Mouse (Mus musculus): ENCODE results near the gene Ate1. TPM values are rescaled to one million over a fixed set of nuclear protein-coding genes. Genes with fewer than 3 reads are reported as not detected.
"Not testable (repeated sequence)": the region's sequence is repeated elsewhere in the genome, so short reads cannot be mapped to it uniquely, and the experiment has no call there.

The Ate1 gene
- total and polyA plus RNA-seq, 2 experiments from 2014 or later = 32.4 to 66.3 TPM

DNA sequence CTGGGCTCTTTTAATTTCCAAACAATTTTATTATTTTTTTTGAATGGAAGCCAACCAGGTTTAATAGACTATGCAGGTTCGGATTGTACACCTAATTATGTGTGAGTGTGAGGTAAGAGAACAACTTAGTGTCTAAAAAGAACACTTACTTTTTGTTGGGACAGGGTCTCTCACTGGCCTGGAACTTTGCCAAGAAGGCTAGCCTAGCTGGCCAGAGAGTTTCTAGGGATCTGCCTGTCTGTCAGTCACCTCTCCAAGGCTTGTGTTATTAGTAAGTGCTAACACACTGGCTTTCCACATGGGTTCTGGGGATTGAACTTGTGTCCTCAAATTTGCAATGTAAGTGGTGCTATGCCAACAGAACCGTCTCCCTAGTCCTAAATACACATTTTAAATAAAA is 116.8 kb downstream of the Ate1 start:
- H3K9ac ChIP-seq (replicated peaks; ENCODE audit: low read depth, low read length) = no peak overlapping the region
- H3K4me1 ChIP-seq (ENCODE audit: control insufficient read depth, insufficient read depth) = peaks cover 14% of the 10 kb centered on the region; the same call in 1 of the 2 replicates
- no peak overlapping the region for H3K27ac ChIP-seq (ENCODE audit: low read depth)
- ATAC-seq (ENCODE audit: insufficient read depth, low read depth) = no peak
- no peak for DNase-seq (ENCODE audit: low spot score)
- no peaks in the 10 kb centered on the region for H3K27me3 ChIP-seq (ENCODE audit: control insufficient read depth, insufficient read depth, low read length)
- WGBS = 74% methylated on average over 2 of the region's 2 CpGs
- H3K4me3 ChIP-seq (ENCODE audit: low read depth, low read length) = no peak overlapping the region
- TF ChIP-seq CTCF (IDR thresholded peaks at IDR 0.05; ENCODE audit: low read depth) (no peak), EP300 (IDR thresholded peaks at IDR 0.05; ENCODE audit: low read depth) (no peak)
- H3K4me2 ChIP-seq (ENCODE audit: low read depth, low read length) = no peak overlapping the region
- 0 out of 2 replicates have a peak, but pooled peaks cover 5% of the 10 kb centered on the region for H3K36me3 ChIP-seq (replicated peaks; ENCODE audit: control insufficient read depth, insufficient read depth, low read length)
- H3K9me3 ChIP-seq (replicated peaks; ENCODE audit: control insufficient read depth, low read length) = no peaks in the 10 kb centered on the region

GRCm38 (mm10) chr7:130394697-130395096 is 125.5 kb downstream of the Ate1 start:
- Histone ChIP-seq H3K4me2 (ENCODE audit: low read depth, low read length) (no peak overlapping the region), H3K27me3 (ENCODE audit: control insufficient read depth, insufficient read depth, low read length) (no peaks in the 10 kb centered on the region), H3K4me1 (ENCODE audit: control insufficient read depth, insufficient read depth) (no peaks in the 10 kb centered on the region), H3K4me3 (ENCODE audit: low read depth, low read length) (no peak overlapping the region), H3K9ac (replicated peaks; ENCODE audit: low read depth, low read length) (no peak overlapping the region), H3K36me3 (replicated peaks; ENCODE audit: control insufficient read depth, insufficient read depth, low read length) (peaks cover 32% of the 10 kb centered on the region; the same call in 1 of the 2 replicates), H3K9me3 (replicated peaks; ENCODE audit: control insufficient read depth, low read length) (no peaks in the 10 kb centered on the region), H3K27ac (ENCODE audit: low read depth) (no peak overlapping the region)
- DNase-seq (ENCODE audit: low spot score) (no peak), ATAC-seq (ENCODE audit: insufficient read depth, low read depth) (no peak)
- 97% methylated on average over 2 of the region's 2 CpGs for WGBS
- TF ChIP-seq EP300 (IDR thresholded peaks at IDR 0.05; ENCODE audit: low read depth) (no peak), CTCF (IDR thresholded peaks at IDR 0.05; ENCODE audit: low read depth) (no peak)

DNA sequence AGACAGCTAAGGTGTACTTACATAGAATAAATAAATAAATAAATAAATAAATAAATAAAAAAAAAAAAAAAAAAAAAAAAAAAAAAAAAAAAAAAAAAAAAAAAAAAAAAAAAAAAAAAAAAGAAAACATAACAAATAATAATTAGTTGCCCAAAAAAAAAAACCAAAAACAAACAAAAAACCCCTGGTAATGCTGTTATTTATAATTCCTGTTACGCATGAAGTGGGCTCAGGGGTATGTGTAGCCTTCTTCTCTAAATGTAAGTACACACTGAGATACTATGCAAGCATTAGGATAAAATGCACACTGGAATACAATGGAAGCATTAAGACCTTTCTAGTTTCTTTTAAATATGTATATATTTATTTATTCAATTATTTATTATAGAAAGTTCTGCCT is 130.1 kb downstream of the Ate1 start:
- not testable (repeated sequence) for H3K9ac ChIP-seq (replicated peaks; ENCODE audit: low read depth, low read length); H3K4me3 ChIP-seq (ENCODE audit: low read depth, low read length); H3K9me3 ChIP-seq (replicated peaks; ENCODE audit: control insufficient read depth, low read length); DNase-seq (ENCODE audit: low spot score); H3K4me2 ChIP-seq (ENCODE audit: low read depth, low read length); H3K27me3 ChIP-seq (ENCODE audit: control insufficient read depth, insufficient read depth, low read length); H3K27ac ChIP-seq (ENCODE audit: low read depth); ATAC-seq (ENCODE audit: insufficient read depth, low read depth); H3K4me1 ChIP-seq (ENCODE audit: control insufficient read depth, insufficient read depth)
- WGBS = 100% methylated on average over 1 of the region's 1 CpGs
- H3K36me3 ChIP-seq (replicated peaks; ENCODE audit: control insufficient read depth, insufficient read depth, low read length) = peaks cover 35% of the 10 kb centered on the region; the same call in 1 of the 2 replicates

DNA sequence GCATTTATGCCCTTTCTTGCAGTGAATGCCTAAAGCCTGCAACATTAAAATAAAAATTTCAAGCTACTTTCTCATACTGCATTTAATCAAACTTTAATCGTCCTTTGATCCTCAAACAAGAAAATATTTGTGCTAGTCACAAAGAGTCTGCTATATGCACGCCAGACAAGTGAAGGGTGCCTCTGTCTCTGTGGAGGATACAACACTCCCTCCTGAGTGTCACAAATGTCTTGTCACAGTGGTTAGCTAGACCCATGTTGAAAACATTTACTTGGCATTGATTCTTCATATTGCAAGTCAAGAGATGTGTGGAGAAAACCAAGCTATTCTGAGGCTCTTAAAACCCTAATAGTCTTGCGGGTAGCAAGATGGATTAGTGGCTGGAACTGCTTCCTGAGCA is 133.9 kb downstream of the Ate1 start:
- 88% methylated on average over 3 of the region's 3 CpGs for WGBS
- ATAC-seq (ENCODE audit: insufficient read depth, low read depth) = no peak

DNA sequence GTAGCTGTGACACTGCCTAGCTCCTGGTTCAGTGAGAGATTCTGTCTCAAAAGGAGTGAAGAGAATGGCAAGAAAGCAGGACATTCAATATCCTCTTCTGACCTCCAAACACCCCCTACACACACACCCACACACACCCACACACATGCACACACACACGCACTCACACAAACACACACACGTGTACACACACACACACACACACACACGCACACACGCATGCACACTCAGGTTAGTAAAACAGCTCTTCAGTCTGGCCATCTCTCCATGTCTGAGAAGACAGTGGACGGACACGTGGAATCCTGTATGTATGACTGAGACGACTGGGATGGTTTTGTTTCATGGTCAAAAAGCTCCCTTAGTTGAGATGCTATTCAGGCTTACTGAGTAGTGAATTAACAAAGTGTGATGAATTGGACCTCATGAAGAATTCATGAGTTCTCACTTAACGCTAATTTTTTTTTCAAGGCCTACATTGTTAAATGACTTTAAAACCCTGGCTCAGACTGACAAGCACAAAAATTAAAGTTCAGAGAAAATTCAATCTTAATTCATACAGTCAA is 134.4 kb downstream of the Ate1 start:
- WGBS = 92% methylated on average over 8 of the region's 8 CpGs
- no peaks in the 10 kb centered on the region for H3K9me3 ChIP-seq (replicated peaks; ENCODE audit: control insufficient read depth, low read length)
- H3K4me3 ChIP-seq (ENCODE audit: low read depth, low read length) = no peak overlapping the region
- ATAC-seq (ENCODE audit: insufficient read depth, low read depth) = no peak
- H3K4me2 ChIP-seq (ENCODE audit: low read depth, low read length) = no peak overlapping the region
- no peaks in the 10 kb centered on the region for H3K4me1 ChIP-seq (ENCODE audit: control insufficient read depth, insufficient read depth)
- TF ChIP-seq EP300 (IDR thresholded peaks at IDR 0.05; ENCODE audit: low read depth) (no peak), CTCF (IDR thresholded peaks at IDR 0.05; ENCODE audit: low read depth) (no peak)
- no peak overlapping the region for H3K27ac ChIP-seq (ENCODE audit: low read depth)
- H3K27me3 ChIP-seq (ENCODE audit: control insufficient read depth, insufficient read depth, low read length) = no peaks in the 10 kb centered on the region
- no peak overlapping the region for H3K9ac ChIP-seq (replicated peaks; ENCODE audit: low read depth, low read length)
- DNase-seq (ENCODE audit: low spot score) = no peak
- 0 out of 2 replicates have a peak, but pooled peaks cover 9% of the 10 kb centered on the region for H3K36me3 ChIP-seq (replicated peaks; ENCODE audit: control insufficient read depth, insufficient read depth, low read length)

More for the DNA sequence above, 133.9 kb downstream of the Ate1 start:
- H3K27me3 ChIP-seq (ENCODE audit: control insufficient read depth, insufficient read depth, low read length) = no peaks in the 10 kb centered on the region
- 0 out of 2 replicates have a peak, but pooled peaks cover 9% of the 10 kb centered on the region for H3K36me3 ChIP-seq (replicated peaks; ENCODE audit: control insufficient read depth, insufficient read depth, low read length)
- no peak overlapping the region for H3K4me2 ChIP-seq (ENCODE audit: low read depth, low read length)
- no peaks in the 10 kb centered on the region for H3K4me1 ChIP-seq (ENCODE audit: control insufficient read depth, insufficient read depth)
- no peak overlapping the region for H3K27ac ChIP-seq (ENCODE audit: low read depth)
- no peak overlapping the region for H3K4me3 ChIP-seq (ENCODE audit: low read depth, low read length)
- H3K9ac ChIP-seq (replicated peaks; ENCODE audit: low read depth, low read length) = no peak overlapping the region
- no peaks in the 10 kb centered on the region for H3K9me3 ChIP-seq (replicated peaks; ENCODE audit: control insufficient read depth, low read length)
- DNase-seq (ENCODE audit: low spot score) = no peak
- no peak for TF ChIP-seq EP300 (IDR thresholded peaks at IDR 0.05; ENCODE audit: low read depth)
- TF ChIP-seq CTCF (IDR thresholded peaks at IDR 0.05; ENCODE audit: low read depth) = no peak

GRCm38 (mm10) chr7:130382126-130382525 is 138.0 kb downstream of the Ate1 start:
- no peak overlapping the region for H3K9ac ChIP-seq (replicated peaks; ENCODE audit: low read depth, low read length)
- H3K36me3 ChIP-seq (replicated peaks; ENCODE audit: control insufficient read depth, insufficient read depth, low read length) = 0 out of 2 replicates have a peak, but pooled peaks cover 3% of the 10 kb centered on the region
- H3K27me3 ChIP-seq (ENCODE audit: control insufficient read depth, insufficient read depth, low read length) = no peaks in the 10 kb centered on the region
- 96% methylated on average over 13 of the region's 13 CpGs for WGBS
- no peak for DNase-seq (ENCODE audit: low spot score)
- no peaks in the 10 kb centered on the region for H3K4me1 ChIP-seq (ENCODE audit: control insufficient read depth, insufficient read depth)
- H3K27ac ChIP-seq (ENCODE audit: low read depth) = no peak overlapping the region
- ATAC-seq (ENCODE audit: insufficient read depth, low read depth) = no peak
- TF ChIP-seq CTCF (IDR thresholded peaks at IDR 0.05; ENCODE audit: low read depth) = no peak
- TF ChIP-seq EP300 (IDR thresholded peaks at IDR 0.05; ENCODE audit: low read depth) = no peak
- H3K9me3 ChIP-seq (replicated peaks; ENCODE audit: control insufficient read depth, low read length) = no peaks in the 10 kb centered on the region
- no peak overlapping the region for H3K4me3 ChIP-seq (ENCODE audit: low read depth, low read length)
- no peak overlapping the region for H3K4me2 ChIP-seq (ENCODE audit: low read depth, low read length)
